In genomic region chr10:80363734-80364133, GRCm38 (mm10) we compare ENCODE assay signal across 25 mouse cellular contexts. TPM values are rescaled to one million over a fixed set of nuclear protein-coding genes. Genes with fewer than 3 reads are reported as not detected.
A peak's percentile ranks its signal among the peaks of the same experiment; 100 is the strongest.
DNase-seq lines count a peak whose midpoint lies in the region; ATAC-seq lines count a peak whose summit lies in the region.
"Had no signal": no experiment of that assay in that cellular context is flagged by ENCODE, and none has a peak within 500 bp of the region (broad histone marks: within the 10 kb centered on the region; RNA-seq: fewer than 3 reads in every experiment).

No protein-coding gene starts in this region.

- 0 out of 2 replicates have a peak, but pooled peaks cover 5% of the 10 kb centered on the region for H3K9me3 ChIP-seq in forebrain, embryonic 10.5 days
- no peaks in the 10 kb centered on the region for H3K9me3 ChIP-seq in forebrain, embryonic 15.5 days
- H3K9me3 ChIP-seq in hindbrain, embryonic 15.5 days, result no peaks in the 10 kb centered on the region
- no peaks in the 10 kb centered on the region for H3K9me3 ChIP-seq in hindbrain, embryonic 14.5 days (ENCODE audit: control insufficient read depth, low read length)
- peaks cover 6% of the 10 kb centered on the region for H3K9me3 ChIP-seq in midbrain, embryonic 10.5 days (replicated peaks)
- H3K9me3 ChIP-seq in midbrain, embryonic 14.5 days (ENCODE audit: control insufficient read depth, low read length), result no peaks in the 10 kb centered on the region
- 0 out of 2 replicates have a peak, but pooled peaks cover 2% of the 10 kb centered on the region for H3K9me3 ChIP-seq in limb, embryonic 10.5 days (replicated peaks)

- H3K27ac ChIP-seq in forebrain, embryonic 10.5 days, result no peak overlapping the region
- no peak overlapping the region for H3K27ac ChIP-seq in forebrain, embryonic 15.5 days (replicated peaks)
- H3K27ac ChIP-seq in hindbrain, embryonic 15.5 days (replicated peaks), result no peak overlapping the region
- H3K27ac ChIP-seq in hindbrain, embryonic 14.5 days, result no peak overlapping the region
- no peak overlapping the region for H3K27ac ChIP-seq in midbrain, embryonic 10.5 days (replicated peaks)
- no peak overlapping the region for H3K27ac ChIP-seq in midbrain, embryonic 14.5 days (replicated peaks; ENCODE audit: low read depth, low read length)
- no peak overlapping the region for H3K27ac ChIP-seq in limb, embryonic 10.5 days
- H3K27ac ChIP-seq: heart, embryonic 10.5 days; liver, embryonic 14.5 days; macrophage had no signal

- 45% methylated on average over 6 of the region's 6 CpGs for WGBS in forebrain, embryonic 10.5 days
- 36% methylated on average over 6 of the region's 6 CpGs for WGBS in forebrain, embryonic 15.5 days
- 29% methylated on average over 6 of the region's 6 CpGs for WGBS in hindbrain, embryonic 15.5 days
- 28% methylated on average over 6 of the region's 6 CpGs for WGBS in hindbrain, embryonic 14.5 days
- 26% methylated on average over 6 of the region's 6 CpGs for WGBS in midbrain, embryonic 10.5 days
- 26% methylated on average over 6 of the region's 6 CpGs for WGBS in midbrain, embryonic 14.5 days
- 38% methylated on average over 6 of the region's 6 CpGs for WGBS in limb, embryonic 10.5 days

- ATAC-seq in forebrain, embryonic 15.5 days (replicated peaks), result no peak
- 0 out of 2 replicates have a peak, but pooled peaks have one; percentile 24 for ATAC-seq in hindbrain, embryonic 15.5 days (ENCODE audit: low FRiP score, low read depth)
- no peak for ATAC-seq in hindbrain, embryonic 14.5 days (ENCODE audit: low FRiP score)
- no peak for ATAC-seq in midbrain, embryonic 14.5 days (ENCODE audit: low FRiP score, low TSS enrichment)
- ATAC-seq: CD4-positive, CD25-positive, alpha-beta regulatory T cell, adult 4 months had no signal

- H3K4me2 ChIP-seq in forebrain, embryonic 15.5 days (replicated peaks), result no peak overlapping the region
- H3K4me2 ChIP-seq in hindbrain, embryonic 15.5 days, result no peak overlapping the region
- no peak overlapping the region for H3K4me2 ChIP-seq in hindbrain, embryonic 14.5 days (replicated peaks)
- no peak overlapping the region for H3K4me2 ChIP-seq in midbrain, embryonic 14.5 days (ENCODE audit: low read length)

- H3K4me3 ChIP-seq in forebrain, embryonic 10.5 days, result 0 out of 2 replicates have a peak overlapping the region, but pooled peaks have one; percentile 3
- no peak overlapping the region for H3K4me3 ChIP-seq in forebrain, embryonic 15.5 days
- no peak overlapping the region for H3K4me3 ChIP-seq in hindbrain, embryonic 15.5 days
- H3K4me3 ChIP-seq in hindbrain, embryonic 14.5 days (replicated peaks; ENCODE audit: low read length), result no peak overlapping the region
- peak overlapping the region; percentile 7; the same call in 1 of the 2 replicates for H3K4me3 ChIP-seq in midbrain, embryonic 10.5 days
- no peak overlapping the region for H3K4me3 ChIP-seq in midbrain, embryonic 14.5 days (replicated peaks; ENCODE audit: low read depth, low read length)
- peak overlapping the region; percentile 16; the same call in 1 of the 2 replicates for H3K4me3 ChIP-seq in limb, embryonic 10.5 days
- H3K4me3 ChIP-seq: heart, embryonic 10.5 days had no signal

- H3K9ac ChIP-seq in forebrain, embryonic 15.5 days (replicated peaks), result no peak overlapping the region
- no peak overlapping the region for H3K9ac ChIP-seq in hindbrain, embryonic 15.5 days
- H3K9ac ChIP-seq in hindbrain, embryonic 14.5 days, result no peak overlapping the region
- H3K9ac ChIP-seq in midbrain, embryonic 14.5 days (replicated peaks; ENCODE audit: low read length), result no peak overlapping the region
- H3K9ac ChIP-seq: liver, embryonic 14.5 days had no signal

- peaks cover 9% of the 10 kb centered on the region for H3K4me1 ChIP-seq in forebrain, embryonic 10.5 days
- 0 out of 2 replicates have a peak, but pooled peaks cover 3% of the 10 kb centered on the region for H3K4me1 ChIP-seq in forebrain, embryonic 15.5 days
- H3K4me1 ChIP-seq in hindbrain, embryonic 15.5 days (replicated peaks), result 0 out of 2 replicates have a peak, but pooled peaks cover 5% of the 10 kb centered on the region
- no peaks in the 10 kb centered on the region for H3K4me1 ChIP-seq in hindbrain, embryonic 14.5 days (replicated peaks; ENCODE audit: control insufficient read depth, insufficient read depth, low read length)
- H3K4me1 ChIP-seq in midbrain, embryonic 10.5 days, result peaks cover 13% of the 10 kb centered on the region
- no peaks in the 10 kb centered on the region for H3K4me1 ChIP-seq in midbrain, embryonic 14.5 days (ENCODE audit: control insufficient read depth, insufficient read depth, low read length)
- peaks cover 20% of the 10 kb centered on the region for H3K4me1 ChIP-seq in limb, embryonic 10.5 days

- peaks cover 83% of the 10 kb centered on the region for H3K27me3 ChIP-seq in forebrain, embryonic 10.5 days (ENCODE audit: poor library complexity, severe bottlenecking)
- H3K27me3 ChIP-seq in forebrain, embryonic 15.5 days, result 0 out of 2 replicates have a peak, but pooled peaks cover 10% of the 10 kb centered on the region
- H3K27me3 ChIP-seq in hindbrain, embryonic 15.5 days, result peaks cover 18% of the 10 kb centered on the region
- peaks cover 10% of the 10 kb centered on the region for H3K27me3 ChIP-seq in hindbrain, embryonic 14.5 days (ENCODE audit: control insufficient read depth, insufficient read depth, low read length)
- peaks cover 70% of the 10 kb centered on the region for H3K27me3 ChIP-seq in midbrain, embryonic 10.5 days (ENCODE audit: low read depth, poor library complexity, severe bottlenecking)
- peaks cover under 1% of the 10 kb centered on the region; the same call in 1 of the 2 replicates for H3K27me3 ChIP-seq in midbrain, embryonic 14.5 days (ENCODE audit: control insufficient read depth, insufficient read depth, low read length)
- H3K27me3 ChIP-seq in limb, embryonic 10.5 days (ENCODE audit: low read depth, poor library complexity, severe bottlenecking), result peaks cover 77% of the 10 kb centered on the region

- DNase-seq in forebrain, embryonic 10.5 days (ENCODE audit: extremely low spot score, low spot score), result no peak
- DNase-seq in hindbrain, embryonic 14.5 days (ENCODE audit: low spot score), result no peak
- no peak for DNase-seq in midbrain, embryonic 10.5 days (ENCODE audit: low spot score)
- DNase-seq in midbrain, embryonic 14.5 days, result no peak
- no peak for DNase-seq in limb, embryonic 10.5 days (ENCODE audit: low spot score)
- DNase-seq: adrenal gland, postnatal 14 days; cerebellum, adult 11 months; cerebellum, postnatal 25 days; gastrocnemius, postnatal 25 days; heart, adult 11 months; heart, postnatal 4 days; kidney, adult 18-20 months; kidney, postnatal 10 days; layer of hippocampus, adult 9-11 months; liver; lung, adult 2 months; lung, postnatal 10 days; thymus, adult 2 months; thymus, postnatal 36 days had no signal

- H3K36me3 ChIP-seq in forebrain, embryonic 10.5 days (replicated peaks), result no peaks in the 10 kb centered on the region
- no peaks in the 10 kb centered on the region for H3K36me3 ChIP-seq in forebrain, embryonic 15.5 days
- no peaks in the 10 kb centered on the region for H3K36me3 ChIP-seq in hindbrain, embryonic 15.5 days
- no peaks in the 10 kb centered on the region for H3K36me3 ChIP-seq in hindbrain, embryonic 14.5 days (replicated peaks; ENCODE audit: control insufficient read depth, insufficient read depth)
- H3K36me3 ChIP-seq in midbrain, embryonic 10.5 days, result no peaks in the 10 kb centered on the region
- H3K36me3 ChIP-seq in midbrain, embryonic 14.5 days (ENCODE audit: control insufficient read depth, insufficient read depth, low read length), result no peaks in the 10 kb centered on the region
- H3K36me3 ChIP-seq in limb, embryonic 10.5 days, result no peaks in the 10 kb centered on the region
- H3K36me3 ChIP-seq: heart, embryonic 10.5 days had no signal

RNA-seq across cellular contexts. Expression of gene Plk5, which starts 7.5 kb away (rescaled TPM):
- polyA plus RNA-seq in forebrain, embryonic 10.5 days (2016; fragmentation: Nextera tagmentation; extraction: Ambion mirVana), result 0.43 and 0.71 TPM in 2 replicates
- polyA plus RNA-seq in forebrain, embryonic 15.5 days (2015; fragmentation: Nextera tagmentation; extraction: Ambion mirVana), result 2.2 and 2.7 TPM in 2 replicates
- 6.1 and 6.4 TPM in 2 replicates for polyA plus RNA-seq in hindbrain, embryonic 15.5 days (2015; fragmentation: Nextera tagmentation; extraction: Ambion mirVana)
- polyA plus RNA-seq in hindbrain, embryonic 14.5 days (2014; fragmentation: Nextera tagmentation; extraction: Ambion mirVana), result 3.6 and 4.1 TPM in 2 replicates
- 0.12 and 0.32 TPM in 2 replicates for polyA plus RNA-seq in midbrain, embryonic 10.5 days (2016; fragmentation: Nextera tagmentation; extraction: Ambion mirVana)
- polyA plus RNA-seq in midbrain, embryonic 14.5 days (2014; fragmentation: Nextera tagmentation; extraction: Ambion mirVana), result 2.9 and 3.2 TPM in 2 replicates
- polyA plus RNA-seq in limb, embryonic 10.5 days (2016; fragmentation: Nextera tagmentation; extraction: Ambion mirVana), result 0.31 and 0.48 TPM in 2 replicates
- polyA plus RNA-seq: CD4-positive, CD25-positive, alpha-beta regulatory T cell, adult 4 months; macrophage had no signal

RNA-seq across cellular contexts. Expression of gene Adamtsl5, which starts 15.5 kb away (rescaled TPM):
- polyA plus RNA-seq in forebrain, embryonic 10.5 days (2016; fragmentation: Nextera tagmentation; extraction: Ambion mirVana), result 0.27 and 0.54 TPM in 2 replicates
- 0.32 and 0.61 TPM in 2 replicates for polyA plus RNA-seq in forebrain, embryonic 15.5 days (2015; fragmentation: Nextera tagmentation; extraction: Ambion mirVana)
- polyA plus RNA-seq in hindbrain, embryonic 15.5 days (2015; fragmentation: Nextera tagmentation; extraction: Ambion mirVana), result 0.76 and 1.2 TPM in 2 replicates
- 0.84 and 0.90 TPM in 2 replicates for polyA plus RNA-seq in hindbrain, embryonic 14.5 days (2014; fragmentation: Nextera tagmentation; extraction: Ambion mirVana)
- polyA plus RNA-seq in midbrain, embryonic 10.5 days (2016; fragmentation: Nextera tagmentation; extraction: Ambion mirVana), result 0.48 and 0.91 TPM in 2 replicates
- 0.26 TPM in 1 of 2 replicates, not detected in the other for polyA plus RNA-seq in midbrain, embryonic 14.5 days (2014; fragmentation: Nextera tagmentation; extraction: Ambion mirVana)
- 0.39 and 0.48 TPM in 2 replicates for polyA plus RNA-seq in limb, embryonic 10.5 days (2016; fragmentation: Nextera tagmentation; extraction: Ambion mirVana)
- polyA plus RNA-seq: CD4-positive, CD25-positive, alpha-beta regulatory T cell, adult 4 months had no signal

RNA-seq across cellular contexts. Expression of gene Mex3d, which starts 23.7 kb away (rescaled TPM):
- 6.8 and 7.0 TPM in 2 replicates for polyA plus RNA-seq in forebrain, embryonic 10.5 days (2016; fragmentation: Nextera tagmentation; extraction: Ambion mirVana)
- 22.0 and 22.7 TPM in 2 replicates for polyA plus RNA-seq in forebrain, embryonic 15.5 days (2015; fragmentation: Nextera tagmentation; extraction: Ambion mirVana)
- 18.9 and 19.2 TPM in 2 replicates for polyA plus RNA-seq in hindbrain, embryonic 15.5 days (2015; fragmentation: Nextera tagmentation; extraction: Ambion mirVana)
- 12.3 and 13.3 TPM in 2 replicates for polyA plus RNA-seq in hindbrain, embryonic 14.5 days (2014; fragmentation: Nextera tagmentation; extraction: Ambion mirVana)
- 6.3 and 6.4 TPM in 2 replicates for polyA plus RNA-seq in midbrain, embryonic 10.5 days (2016; fragmentation: Nextera tagmentation; extraction: Ambion mirVana)
- polyA plus RNA-seq in midbrain, embryonic 14.5 days (2014; fragmentation: Nextera tagmentation; extraction: Ambion mirVana), result 17.3 and 28.2 TPM in 2 replicates
- polyA plus RNA-seq in limb, embryonic 10.5 days (2016; fragmentation: Nextera tagmentation; extraction: Ambion mirVana), result 7.2 and 7.5 TPM in 2 replicates

RNA-seq across cellular contexts. Expression of gene Reep6, which starts 34.0 kb away (rescaled TPM):
- polyA plus RNA-seq in forebrain, embryonic 10.5 days (2016; fragmentation: Nextera tagmentation; extraction: Ambion mirVana), result 7.7 and 9.1 TPM in 2 replicates
- 2.6 and 2.9 TPM in 2 replicates for polyA plus RNA-seq in forebrain, embryonic 15.5 days (2015; fragmentation: Nextera tagmentation; extraction: Ambion mirVana)
- 5.7 and 7.1 TPM in 2 replicates for polyA plus RNA-seq in hindbrain, embryonic 15.5 days (2015; fragmentation: Nextera tagmentation; extraction: Ambion mirVana)
- 5.3 and 5.8 TPM in 2 replicates for polyA plus RNA-seq in hindbrain, embryonic 14.5 days (2014; fragmentation: Nextera tagmentation; extraction: Ambion mirVana)
- polyA plus RNA-seq in midbrain, embryonic 10.5 days (2016; fragmentation: Nextera tagmentation; extraction: Ambion mirVana), result 9.1 and 11.5 TPM in 2 replicates
- polyA plus RNA-seq in midbrain, embryonic 14.5 days (2014; fragmentation: Nextera tagmentation; extraction: Ambion mirVana), result 5.3 and 7.3 TPM in 2 replicates
- 5.4 and 6.6 TPM in 2 replicates for polyA plus RNA-seq in limb, embryonic 10.5 days (2016; fragmentation: Nextera tagmentation; extraction: Ambion mirVana)

RNA-seq across cellular contexts. Expression of gene Pcsk4, which starts 34.4 kb away (rescaled TPM):
- polyA plus RNA-seq in forebrain, embryonic 10.5 days (2016; fragmentation: Nextera tagmentation; extraction: Ambion mirVana), result 5.7 and 6.7 TPM in 2 replicates
- polyA plus RNA-seq in forebrain, embryonic 15.5 days (2015; fragmentation: Nextera tagmentation; extraction: Ambion mirVana), result 2.5 and 2.6 TPM in 2 replicates
- polyA plus RNA-seq in hindbrain, embryonic 15.5 days (2015; fragmentation: Nextera tagmentation; extraction: Ambion mirVana), result 6.1 and 6.7 TPM in 2 replicates
- 4.4 and 4.7 TPM in 2 replicates for polyA plus RNA-seq in hindbrain, embryonic 14.5 days (2014; fragmentation: Nextera tagmentation; extraction: Ambion mirVana)
- 3.3 and 4.2 TPM in 2 replicates for polyA plus RNA-seq in midbrain, embryonic 10.5 days (2016; fragmentation: Nextera tagmentation; extraction: Ambion mirVana)
- polyA plus RNA-seq in midbrain, embryonic 14.5 days (2014; fragmentation: Nextera tagmentation; extraction: Ambion mirVana), result 2.5 and 3.5 TPM in 2 replicates
- 6.1 and 6.3 TPM in 2 replicates for polyA plus RNA-seq in limb, embryonic 10.5 days (2016; fragmentation: Nextera tagmentation; extraction: Ambion mirVana)

Comparison
In these comparisons a context has a peak if more than half of its experiments do, and no peak if none do; other contexts are left out.
1. H3K4me3 ChIP-seq: peak in forebrain, embryonic 10.5 days (single experiment), midbrain, embryonic 10.5 days (single experiment) and limb, embryonic 10.5 days (single experiment); none in forebrain, embryonic 15.5 days (single experiment), hindbrain, embryonic 15.5 days (single experiment), hindbrain, embryonic 14.5 days (single experiment) and midbrain, embryonic 14.5 days (single experiment).